Mouse (Mus musculus): ENCODE measurements around the gene Sec13.

DNA sequence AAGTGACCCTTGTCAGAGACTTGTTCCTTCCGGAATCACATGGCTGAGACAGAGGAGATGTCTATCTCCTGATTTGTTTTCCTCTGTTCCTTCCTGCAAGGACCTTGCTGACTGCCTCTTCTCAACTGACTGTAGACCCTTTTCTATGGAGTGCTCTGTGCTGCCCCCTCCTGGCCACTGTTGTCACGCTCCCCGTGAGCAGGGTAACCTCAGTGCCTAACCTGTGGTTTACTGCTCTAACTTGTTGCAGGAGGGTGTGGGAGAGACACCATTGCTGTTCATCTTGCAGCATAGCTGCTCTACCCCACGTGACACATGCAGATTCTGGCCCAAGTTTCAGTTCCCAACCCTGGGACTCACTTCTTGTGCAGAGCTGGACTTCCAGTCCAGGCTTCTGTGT is 59.3 kb downstream of the Sec13 start:
- TF ChIP-seq CTCF (IDR thresholded peaks at IDR 0.05; ENCODE audit: low read depth) (peak; percentile 98), EP300 (IDR thresholded peaks at IDR 0.05; ENCODE audit: low read depth) (no peak)

All from liver, postnatal 0 days (tissue).